Mouse (Mus musculus) embryo, embryonic 10.5 days (tissue): ENCODE data around the gene Gnptab.

Experiments
- DNase-seq: peaks from one replicate; pipeline ENCODE4 v3.0.0-alpha.2; 2015; ENCODE audit warnings: low spot score

Gene Gnptab

DNA sequence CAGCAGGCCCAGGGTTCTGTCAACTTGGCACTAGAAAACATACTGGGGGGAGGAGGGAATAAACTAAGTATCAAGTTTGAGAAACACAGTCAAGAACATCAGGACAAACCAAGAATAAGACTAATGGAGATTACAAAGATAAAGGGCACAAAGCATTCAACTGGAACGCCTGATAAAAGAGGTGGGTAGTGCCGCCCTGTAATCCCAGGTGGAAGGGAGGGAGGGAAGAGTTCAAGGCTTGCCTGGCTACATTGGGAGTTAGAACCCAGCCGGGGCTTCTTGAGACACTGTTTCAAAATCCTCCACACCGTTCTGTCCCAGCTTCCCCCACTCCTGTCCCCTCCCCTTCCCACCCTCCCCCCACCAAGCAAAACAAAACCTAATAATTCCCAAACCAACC is 1.3 kb upstream of the Gnptab start:
- DNase-seq, result no peak

DNA sequence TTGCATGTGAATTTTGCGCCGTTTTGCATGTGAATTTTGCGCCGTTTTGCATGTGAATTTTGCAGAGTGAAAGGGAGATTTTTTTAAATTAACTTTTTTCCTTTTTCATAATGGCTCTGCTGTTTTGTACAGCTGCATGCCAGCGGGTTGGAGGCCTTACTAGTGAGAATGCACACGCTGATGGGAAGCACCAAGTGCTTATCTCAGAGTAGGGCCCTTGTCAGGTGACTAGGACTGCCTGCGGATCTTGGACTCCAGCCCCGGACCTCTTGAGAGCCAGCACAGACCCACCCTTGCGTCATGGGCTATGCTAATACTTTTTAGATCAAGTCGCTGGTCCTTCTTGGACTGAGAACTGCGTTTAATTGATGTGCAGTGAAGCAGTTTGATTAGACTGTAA is 1.1 kb downstream of the Gnptab start:
- DNase-seq, result peak; percentile 49

DNA sequence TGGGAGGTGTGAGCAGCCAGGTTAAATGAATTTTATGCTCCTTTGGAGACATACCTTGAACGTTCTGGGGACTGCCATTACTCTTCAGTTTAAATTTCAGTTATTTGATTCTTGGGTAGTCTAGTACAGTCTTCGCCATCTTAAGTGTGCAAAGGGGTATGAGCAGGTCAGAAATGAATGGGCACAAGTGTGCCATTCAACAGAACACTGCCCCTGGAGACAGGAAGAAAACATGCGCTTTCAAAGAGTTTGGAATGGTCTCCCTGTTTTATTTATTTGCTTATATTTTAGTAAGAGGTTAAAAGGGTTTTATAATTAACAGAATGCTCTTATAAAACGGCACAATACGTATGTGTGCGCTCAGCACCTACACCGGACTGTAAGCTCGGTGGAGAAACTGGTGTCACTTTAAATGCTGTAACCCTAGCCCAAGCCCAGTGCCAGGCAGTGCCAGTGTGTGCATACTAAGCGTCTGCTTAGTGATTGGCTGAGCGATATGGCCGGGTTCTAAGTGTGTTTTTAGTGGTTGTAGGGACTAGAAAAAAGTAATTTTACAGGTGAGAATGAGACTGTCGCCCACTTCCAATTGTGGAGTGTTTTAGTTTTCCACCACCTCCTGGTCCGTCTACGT is 1.6 kb downstream of the Gnptab start:
- DNase-seq, result peak; percentile 13

DNA sequence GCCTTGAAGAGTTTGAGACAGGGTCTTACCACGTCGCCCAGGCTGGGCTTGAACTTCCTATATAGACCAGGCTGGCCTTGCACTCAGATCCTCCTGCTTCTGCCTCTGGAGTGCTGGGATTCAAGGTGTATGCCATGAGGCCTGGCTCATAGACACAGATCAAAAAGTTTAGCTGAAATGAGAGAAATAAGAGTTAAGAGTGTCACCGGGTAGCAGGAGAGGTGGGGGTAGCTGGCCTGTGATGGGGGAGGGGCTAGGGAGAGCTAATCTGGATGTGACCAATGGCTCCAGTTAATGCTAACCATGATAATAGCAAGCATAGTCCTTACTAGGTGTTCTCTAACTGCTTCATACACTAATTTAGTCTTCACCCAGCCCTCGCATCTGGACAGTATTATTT is 2.4 kb downstream of the Gnptab start:
- DNase-seq, result no peak

DNA sequence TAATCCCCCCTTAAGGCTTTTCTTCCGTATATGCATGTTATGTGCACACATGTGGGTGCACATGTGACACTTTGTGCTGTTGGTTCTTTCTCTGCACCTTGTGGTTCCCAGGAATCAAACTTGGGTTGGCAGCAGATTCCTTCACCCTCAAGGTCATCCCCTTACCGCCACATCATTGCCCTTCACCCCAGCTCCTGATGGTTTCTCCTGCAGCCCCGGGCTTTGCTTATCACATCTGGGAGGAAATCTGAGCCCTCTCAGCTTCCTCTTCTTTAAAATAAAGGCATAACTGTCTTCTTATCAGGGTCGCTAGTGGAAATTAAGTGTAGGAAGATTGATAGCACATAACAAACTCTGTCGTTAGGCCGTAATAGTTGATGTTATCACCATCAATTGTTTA is 3.1 kb downstream of the Gnptab start:
- no peak for DNase-seq

DNA sequence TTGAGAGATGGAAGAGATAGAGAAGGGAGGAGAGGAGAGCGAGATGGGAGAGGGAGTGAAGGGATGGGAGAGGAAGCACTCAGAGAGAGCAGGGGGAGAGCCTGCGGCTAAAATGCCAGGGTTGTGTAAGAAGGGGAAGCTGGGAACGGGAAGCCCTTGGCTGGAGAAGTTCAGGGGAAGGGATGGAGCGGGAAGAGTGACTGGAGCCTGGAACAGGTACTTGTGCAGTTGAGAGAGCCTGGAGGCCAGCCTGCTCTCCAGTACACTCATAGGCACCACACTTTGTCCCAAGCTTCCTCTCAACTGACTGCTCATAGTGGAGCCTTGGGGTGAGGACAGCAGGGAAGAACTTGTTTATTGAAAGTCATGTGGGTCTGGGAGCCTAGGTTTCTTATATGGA is 4.5 kb downstream of the Gnptab start:
- DNase-seq, result no peak

DNA sequence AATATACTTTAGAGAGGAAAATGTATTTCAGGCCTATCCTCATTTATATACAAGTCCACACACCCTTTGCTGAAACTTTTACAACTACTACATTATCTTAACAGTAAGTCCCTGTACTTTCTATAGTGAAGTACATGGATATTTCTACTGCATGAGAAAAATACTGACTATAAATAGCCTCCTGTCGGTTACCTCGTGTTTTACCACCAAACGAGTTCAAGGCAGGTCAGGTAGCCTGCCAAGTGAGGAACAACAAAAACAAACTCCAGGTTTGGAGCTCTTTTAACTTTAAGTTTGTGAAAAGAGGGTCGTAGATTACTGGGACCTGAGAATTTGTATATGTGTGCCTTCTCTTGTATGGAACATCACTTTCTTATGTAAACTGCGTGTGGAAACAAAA is 5.1 kb downstream of the Gnptab start:
- no peak for DNase-seq

DNA sequence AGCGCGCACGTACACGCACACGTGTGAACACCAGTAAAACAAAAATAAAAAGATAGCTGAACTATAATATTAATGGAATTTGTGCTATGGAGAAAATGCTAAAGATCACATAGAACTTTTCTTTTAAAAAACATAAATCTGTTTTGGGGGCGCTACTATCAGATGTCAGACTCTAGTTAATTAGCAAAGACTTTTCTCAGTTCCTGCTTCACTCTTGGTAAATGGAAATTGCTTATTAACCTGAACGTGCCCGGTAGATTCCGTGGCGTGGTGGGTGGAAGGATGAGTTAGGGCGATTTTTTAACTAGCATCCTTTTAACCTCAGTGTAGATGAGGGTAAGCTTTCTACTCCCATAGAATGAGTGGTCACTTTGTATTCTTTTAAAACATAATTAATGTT is 6.4 kb downstream of the Gnptab start:
- no peak for DNase-seq

DNA sequence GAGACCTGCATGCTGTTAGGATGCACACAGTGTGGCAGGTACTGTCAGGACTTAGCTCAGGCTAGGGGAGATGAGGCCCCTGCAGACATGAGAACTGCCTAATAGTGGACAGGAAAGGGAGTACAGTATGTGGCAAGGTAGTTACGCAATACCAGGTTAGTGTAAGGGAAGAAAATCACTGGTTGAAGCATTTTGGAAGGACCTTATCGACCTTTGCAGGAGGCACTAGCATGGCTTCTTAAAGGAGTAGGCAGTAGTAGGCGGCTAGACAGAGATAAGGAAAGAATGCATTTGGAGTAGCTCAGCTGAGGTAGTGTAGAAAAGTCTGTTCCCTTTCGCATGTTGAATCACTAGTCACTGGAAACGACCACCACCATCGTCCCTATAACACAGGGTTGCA is 6.8 kb downstream of the Gnptab start:
- no peak for DNase-seq

DNA sequence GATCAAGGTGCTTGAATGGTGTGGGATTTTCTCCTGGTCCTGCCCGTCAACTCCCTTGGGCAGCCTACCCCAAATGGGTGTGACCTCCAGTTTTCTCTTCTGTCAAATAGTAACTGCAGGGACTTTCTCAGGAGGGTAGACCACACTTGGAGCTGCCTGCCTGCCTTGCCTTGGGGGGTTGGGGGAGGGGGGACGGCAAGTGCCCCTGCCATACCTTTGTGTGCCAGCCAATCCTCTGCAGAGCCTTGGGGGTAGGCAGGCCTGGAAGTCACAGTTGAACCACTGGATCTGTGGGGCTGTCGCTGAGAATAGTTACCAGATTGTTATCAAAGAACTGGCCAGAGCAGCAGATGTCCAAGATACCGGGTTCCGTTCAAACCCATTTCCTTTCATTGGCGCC is 7.3 kb downstream of the Gnptab start:
- DNase-seq, result no peak

DNA sequence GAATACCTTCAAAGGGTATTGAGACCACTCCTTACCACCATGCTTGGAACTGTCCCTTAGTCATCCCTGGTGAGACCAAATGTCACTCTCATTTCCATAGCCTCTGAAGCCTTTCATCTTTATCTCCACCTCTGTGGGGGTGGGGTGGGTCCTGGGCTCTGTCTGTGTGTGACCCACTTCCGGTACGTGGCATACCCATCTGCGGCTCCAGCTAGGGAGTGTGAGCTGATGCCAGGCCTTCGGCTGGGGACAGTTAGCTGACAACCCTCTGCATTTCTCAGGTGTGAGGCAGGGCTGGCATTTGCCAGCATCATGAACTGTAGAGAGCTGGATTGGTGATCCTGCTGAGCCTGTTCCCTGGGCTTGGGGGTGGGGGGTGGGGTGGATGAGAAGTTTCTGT is 10.6 kb downstream of the Gnptab start:
- DNase-seq, result no peak

DNA sequence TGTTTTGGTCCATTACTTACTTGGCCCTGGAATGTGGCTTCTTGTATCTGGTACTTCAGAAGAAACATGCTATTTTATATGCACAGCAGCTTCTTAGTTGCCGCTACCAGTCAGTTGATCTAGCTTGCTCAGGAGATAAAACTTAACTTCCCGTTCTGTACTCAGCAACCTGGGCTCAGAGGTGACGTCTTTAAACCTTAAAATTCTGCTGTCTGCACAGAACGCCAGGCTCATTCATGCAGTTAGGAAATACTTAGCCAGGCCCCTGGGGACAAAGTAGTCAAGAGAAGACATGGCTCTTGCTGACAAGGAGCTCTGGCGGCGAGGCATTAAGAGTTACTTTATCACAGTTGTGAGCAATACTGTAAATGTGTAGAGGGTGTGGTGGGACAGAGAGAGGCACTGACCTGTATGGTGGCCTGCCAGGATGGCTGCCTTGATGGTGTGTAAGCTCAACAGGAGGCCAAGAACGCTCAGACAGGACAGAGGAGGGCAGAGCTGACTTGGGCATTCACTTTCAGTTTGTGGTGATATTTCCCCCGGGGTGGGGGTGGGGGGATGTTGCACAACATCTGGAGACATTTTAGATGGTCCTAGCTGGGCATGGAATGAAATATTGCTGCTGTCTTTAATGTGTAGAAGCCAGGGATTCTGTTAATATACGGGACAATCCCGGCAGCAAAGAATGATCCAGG is 11.3 kb downstream of the Gnptab start:
- DNase-seq, result no peak

DNA sequence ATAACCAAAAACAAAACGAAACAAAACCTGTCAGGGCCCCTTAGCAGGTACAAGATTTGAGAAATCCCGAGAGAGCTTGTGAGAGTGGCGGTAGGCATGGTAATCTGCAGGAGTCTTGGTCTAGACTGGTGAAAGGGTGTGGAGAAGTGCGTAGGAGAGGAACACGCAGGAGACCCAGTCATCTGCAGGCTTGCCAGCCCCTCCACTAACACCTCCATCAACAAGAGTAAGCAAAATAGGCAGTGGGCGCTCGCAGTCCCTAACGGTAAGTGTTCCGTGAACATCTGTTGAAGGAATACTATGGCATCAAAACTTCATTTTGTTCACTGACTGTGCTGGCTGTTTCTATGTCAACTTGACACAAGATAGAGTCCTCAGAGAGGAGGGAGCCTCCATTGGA is 12.6 kb downstream of the Gnptab start:
- no peak for DNase-seq

DNA sequence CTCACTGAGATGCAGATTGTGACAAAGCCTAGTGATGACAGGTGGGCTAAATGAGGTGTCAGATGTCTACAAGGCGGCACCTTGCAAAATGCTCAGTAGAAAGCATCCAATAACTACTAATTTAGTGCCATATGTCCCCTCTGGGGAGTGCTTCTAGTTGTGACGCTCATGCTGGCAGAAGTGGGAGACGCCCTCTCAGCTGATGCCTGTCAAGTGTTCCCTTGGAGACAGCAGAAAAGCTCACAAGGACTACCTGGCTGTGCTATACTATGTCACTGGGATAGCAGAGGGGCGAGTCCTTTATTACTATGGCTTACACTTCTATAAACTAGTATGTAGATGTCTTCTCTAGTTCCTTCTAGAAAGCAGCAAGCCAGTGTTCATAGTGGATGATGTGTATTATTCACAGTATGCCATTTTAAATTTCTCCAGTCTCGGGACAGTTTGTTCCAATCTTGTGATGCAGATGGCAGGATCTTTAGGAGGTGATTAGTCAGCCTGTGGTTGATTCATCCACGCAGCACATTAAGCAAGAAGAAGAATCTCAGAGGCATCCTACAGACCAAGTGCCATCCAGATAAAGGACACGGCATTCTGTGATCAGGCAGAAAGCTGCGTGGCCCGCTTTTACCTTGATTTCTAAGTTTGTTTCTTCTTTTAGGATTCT is 13.4 kb downstream of the Gnptab start:
- no peak for DNase-seq

DNA sequence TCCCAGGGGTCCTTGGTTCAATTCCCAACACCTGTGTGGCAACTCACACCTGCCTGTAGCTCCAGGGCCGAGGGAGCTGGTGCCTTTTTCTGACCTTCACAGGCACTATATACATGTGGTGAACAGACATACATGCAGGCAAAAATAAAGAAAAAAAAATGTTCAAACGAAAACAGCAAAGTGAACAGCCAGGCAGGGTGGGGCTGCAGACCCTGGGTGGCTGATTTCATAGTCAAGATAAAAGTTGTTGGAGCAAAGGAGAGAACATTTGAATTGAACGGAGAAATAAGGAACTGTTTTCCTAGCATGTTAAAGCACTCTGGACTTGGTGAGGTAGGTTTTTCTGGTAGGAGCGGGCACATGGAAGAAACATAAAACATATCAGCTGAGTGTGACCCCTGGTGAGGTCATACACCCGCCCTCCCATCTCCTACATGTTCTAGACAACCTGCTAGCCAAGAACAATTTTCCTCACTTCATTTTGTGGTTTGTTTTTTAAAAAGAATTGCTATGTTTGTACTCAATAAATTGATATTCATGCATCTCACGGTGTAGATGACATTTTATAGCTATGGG is 19.8 kb downstream of the Gnptab start:
- no peak for DNase-seq

DNA sequence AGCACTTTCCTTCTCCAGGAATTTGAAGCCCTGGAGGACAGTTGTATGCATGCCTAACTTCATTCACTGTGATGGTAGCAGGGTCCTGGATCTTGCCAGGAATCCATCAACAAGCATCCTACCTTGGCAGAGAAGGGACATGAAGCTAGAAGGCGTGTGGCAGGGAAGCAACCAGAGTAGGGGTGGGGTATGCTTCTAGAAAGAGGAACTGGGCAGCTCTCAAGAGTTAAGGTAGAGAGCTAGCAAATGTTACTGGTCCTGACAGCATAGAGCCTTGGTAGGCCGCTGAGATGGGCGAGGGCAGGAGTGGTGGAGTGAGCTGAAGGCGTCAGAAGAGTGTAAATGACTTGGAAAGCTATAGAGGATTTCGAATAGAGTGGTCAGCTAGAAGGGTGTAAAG is 20.3 kb downstream of the Gnptab start:
- no peak for DNase-seq

DNA sequence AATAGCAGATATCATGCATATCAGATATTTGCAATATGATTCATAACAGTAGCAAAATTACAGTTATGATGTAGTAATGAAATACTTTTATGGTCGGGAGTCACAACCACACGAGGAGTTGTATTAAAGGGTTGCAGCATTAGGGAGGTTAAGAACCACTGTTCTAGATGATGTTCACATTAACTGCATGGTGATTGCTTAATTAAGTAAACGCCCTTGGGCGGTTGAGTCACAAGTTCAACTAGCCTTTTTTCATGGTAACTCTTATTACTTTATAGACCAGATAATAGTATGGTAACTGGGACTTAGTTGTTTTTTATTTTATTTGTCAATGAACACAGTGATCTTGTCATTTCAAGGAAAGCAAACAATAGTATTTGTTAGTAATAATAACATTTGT is 24.1 kb downstream of the Gnptab start:
- no peak for DNase-seq

DNA sequence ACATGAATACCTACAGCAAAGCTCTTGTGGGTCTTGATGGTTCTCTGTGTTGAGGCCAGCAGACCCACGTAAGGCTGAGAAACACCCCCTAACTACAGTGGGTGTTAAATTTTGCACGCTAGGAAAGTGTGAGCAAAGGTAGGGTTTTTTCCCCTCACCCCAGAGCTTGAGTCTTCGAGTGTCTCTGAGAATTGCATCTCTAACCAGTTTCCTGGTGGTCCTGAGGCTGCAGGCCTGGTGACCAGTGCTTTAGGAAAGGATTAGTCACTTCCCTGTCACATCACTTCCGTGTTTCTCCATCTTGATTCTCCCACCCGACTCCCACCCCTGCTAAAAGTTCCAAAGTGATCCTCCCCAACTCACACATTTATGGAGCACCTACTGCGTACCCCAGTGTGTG is 25.3 kb downstream of the Gnptab start:
- DNase-seq, result no peak

DNA sequence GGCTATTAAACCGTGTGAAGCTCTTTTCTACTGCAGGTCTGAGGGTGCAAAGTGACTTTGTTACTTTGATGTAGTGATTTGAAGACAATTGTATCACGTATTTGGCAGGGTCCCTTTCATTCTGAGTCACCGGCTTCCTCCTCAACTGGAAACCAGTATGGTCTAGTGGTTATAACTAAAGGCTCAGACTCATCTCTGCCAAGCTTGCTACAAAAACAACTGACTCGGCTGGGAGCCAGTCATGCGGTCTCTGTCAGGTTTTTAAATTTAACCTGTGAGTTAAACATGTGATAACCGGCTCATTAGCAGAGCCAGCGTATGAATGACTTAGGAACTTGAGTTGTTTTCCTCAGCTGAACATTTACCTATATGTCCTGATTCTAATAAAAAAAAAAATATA is 26.9 kb downstream of the Gnptab start:
- no peak for DNase-seq

DNA sequence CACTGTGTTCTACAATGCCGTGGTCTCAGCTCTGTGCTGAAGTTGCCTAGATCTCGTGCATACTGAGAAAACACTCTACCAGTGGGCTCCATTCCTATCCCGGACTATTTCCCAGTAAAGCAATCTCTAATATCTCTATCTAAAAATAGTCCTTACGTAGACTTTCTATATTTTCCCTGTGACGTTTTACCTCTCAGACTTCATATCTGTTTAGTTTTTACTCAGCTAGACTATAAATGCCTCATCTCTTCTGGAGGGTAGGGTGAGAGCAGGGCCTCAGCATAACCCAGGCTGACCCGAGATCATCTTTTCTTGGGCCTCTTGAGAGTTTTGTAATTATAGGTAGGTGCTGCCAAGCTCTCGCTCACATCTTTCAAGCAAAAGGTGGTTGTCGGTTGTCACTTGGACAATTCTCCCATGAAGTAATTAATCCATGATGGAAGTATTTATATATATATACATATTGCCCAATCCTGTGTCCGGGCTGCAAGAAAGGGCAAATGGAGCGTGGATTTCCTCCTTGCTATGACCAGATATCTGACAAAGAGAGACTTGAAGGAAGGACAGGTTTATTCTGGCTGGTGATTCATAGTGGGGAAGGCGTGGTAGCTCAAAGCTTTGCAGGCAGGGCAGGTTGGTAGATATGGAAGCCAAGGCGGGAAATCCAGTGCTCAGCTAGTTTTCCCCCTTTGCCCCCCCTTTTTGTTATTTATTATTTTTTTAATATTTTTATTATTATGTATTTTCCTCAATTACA is 29.1 kb downstream of the Gnptab start:
- no peak for DNase-seq

DNA sequence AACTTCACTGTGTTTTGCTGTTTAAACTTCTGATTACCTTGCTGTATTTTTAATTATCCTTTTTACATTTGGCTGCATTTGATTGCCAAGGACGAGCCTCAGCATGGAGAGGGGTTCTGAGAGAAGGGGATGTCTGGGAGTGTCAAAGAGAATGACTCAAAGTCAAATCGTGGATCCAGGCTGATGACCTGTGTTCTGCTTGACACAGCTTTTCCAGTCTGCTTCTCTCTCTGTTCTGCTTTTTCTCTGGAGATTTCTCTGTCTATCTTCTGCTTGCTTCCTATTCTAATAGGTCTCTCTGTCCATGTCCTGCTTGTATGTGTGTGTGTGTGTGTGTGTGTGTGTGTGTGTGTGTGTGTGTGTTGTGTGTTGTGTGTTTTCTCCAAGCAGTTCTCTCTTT is 30.8 kb downstream of the Gnptab start:
- DNase-seq, result no peak

DNA sequence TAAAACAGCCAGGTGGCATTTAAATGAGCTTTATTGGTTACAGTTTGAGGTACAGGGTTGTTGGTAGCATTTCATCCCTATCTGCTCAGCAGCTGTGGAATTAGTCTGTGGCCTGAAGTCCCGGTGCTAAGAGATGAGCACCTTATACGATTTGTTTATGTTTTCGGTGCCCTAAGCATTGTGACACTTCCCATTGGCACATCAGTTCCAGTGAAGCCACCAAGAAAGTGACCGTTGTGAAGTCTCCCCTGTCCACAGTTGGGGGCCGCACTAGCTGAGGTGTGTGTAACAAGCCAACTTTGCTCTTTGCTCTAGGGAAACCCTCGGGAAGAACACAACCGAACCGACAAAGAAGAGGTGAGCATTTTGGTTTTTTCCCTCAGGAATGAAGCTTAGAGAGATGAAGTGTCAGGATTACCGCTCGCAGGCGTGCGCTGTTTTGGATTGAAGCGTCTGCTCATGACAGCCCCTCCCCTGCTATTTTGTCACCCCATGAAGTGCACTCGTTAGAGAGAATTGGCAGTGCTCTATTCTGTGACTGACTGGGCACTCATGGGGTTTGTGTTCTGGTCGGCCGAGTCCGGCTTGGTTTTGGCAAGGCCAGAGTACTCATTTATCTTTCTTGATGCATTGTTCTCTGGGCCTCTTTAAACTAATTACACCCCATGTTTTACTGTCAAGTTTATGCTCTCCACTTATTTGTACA is 33.5 kb downstream of the Gnptab start:
- no peak for DNase-seq
